Mouse (Mus musculus): Measurements from ENCODE around the gene Mrps36.
"Not testable (repeated sequence)": the region's sequence is repeated elsewhere in the genome, so short reads cannot be mapped to it uniquely, and the experiment has no call there.

Gene Mrps36

DNA sequence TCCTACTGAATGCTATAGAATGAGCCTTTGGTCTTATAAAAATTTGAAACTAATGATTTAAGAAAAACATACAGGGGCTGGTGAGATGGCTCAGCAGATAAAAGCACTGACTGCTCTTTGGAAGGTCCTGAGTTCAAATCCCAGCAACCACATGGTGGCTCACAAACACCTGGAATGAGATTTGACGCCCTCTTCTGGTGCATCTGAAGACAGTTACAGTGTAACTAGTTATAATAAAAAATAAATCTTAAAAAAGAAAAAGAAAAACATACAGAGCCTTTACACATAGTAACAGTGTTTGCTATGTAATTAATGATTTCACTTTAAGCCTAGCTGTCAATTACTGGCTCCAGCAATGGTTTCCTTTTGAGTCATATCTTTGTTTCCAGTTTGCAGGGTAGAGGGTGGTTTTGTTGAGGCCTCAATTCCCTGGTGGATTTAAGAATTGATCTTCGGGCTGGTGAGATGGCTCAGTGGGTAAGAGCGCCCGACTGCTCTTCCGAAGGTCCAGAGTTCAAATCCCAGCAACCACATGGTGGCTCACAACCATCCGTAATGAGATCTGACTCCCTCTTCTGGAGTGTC is 12.9 kb downstream of the Mrps36 start:
- DNase-seq (ENCODE audit: low spot score in 2 of 2): not testable (repeated sequence)

DNA sequence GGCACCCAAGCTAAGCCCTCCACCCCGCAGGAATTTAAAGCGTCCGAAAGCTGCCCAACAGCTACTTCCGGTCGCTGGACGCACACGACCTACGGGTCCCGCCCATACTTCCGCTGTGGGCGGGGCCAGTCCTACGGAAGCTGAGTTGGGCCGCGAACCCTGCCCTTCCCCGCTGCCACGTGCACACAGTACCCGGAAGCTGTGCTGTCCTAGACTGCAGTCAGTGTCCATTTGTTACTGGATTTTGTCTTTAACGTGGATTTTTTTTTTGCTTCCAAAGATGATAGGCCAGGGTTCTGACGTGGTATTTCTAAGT is 13.6 kb downstream of the Mrps36 start, which contains the start of gene Cdk7:
Cdk7 (minus strand) TSS at position 79 of the 316 bp plus-strand sequence.
- DNase-seq (ENCODE audit: low spot score in 2 of 2): peak; percentile 80 to 89

DNA sequence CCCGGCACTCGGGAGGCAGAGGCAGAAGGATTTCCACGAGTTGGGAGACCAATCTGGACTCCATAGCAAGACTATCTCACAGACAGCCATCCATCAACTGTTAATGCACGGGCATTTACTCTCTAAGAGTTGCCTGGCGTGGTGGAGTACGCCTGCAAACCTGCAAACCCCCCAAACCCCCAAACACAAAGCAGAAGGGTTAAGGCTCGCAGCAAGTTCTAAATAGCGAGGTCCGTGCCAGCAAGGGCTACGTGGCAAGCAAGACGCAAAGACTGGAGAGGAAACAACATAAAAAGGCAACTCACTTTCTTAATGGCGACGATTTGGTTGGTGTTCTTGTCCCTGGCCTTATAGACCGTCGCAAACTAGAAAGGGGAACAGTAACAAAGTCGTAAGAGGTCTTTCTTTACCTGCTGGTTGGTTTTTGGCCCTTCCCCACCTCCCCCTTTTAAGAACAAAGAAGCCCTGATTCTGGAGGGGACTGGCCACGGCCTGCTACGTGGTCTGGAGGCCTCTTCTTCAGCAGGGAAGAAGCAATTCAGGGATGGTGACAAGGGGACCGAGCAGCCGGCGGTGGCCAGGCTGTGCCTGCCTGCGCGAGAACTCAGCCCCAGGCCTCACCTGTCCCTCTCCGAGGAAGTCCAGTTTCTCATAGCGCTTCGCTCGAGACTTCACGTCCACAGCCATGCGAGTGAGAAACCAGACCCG is 14.2 kb downstream of the Mrps36 start:
- DNase-seq (ENCODE audit: low spot score in 2 of 2): peak in 1 of 2 experiments; percentile 4

DNA sequence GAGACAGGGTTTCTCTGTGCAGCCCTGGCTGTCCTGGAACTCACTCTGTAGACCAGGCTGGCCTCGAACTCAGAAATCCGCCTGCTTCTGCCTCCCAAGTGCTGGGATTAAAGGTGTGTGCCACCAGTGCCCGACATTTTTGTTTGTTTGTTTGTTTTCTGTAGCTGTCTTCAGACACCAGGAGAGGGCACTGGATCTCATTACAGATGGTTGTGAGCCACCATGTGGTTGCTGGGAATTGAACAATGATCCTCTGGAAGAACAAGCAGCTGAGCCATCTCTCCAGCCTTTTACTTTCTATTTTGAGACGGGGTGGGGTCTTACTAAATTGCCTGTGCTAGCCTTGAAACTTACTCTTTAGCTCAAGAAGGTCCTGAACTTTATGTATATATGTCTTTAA is 15.9 kb downstream of the Mrps36 start:
- not testable (repeated sequence) for DNase-seq (ENCODE audit: low spot score in 2 of 2)

DNA sequence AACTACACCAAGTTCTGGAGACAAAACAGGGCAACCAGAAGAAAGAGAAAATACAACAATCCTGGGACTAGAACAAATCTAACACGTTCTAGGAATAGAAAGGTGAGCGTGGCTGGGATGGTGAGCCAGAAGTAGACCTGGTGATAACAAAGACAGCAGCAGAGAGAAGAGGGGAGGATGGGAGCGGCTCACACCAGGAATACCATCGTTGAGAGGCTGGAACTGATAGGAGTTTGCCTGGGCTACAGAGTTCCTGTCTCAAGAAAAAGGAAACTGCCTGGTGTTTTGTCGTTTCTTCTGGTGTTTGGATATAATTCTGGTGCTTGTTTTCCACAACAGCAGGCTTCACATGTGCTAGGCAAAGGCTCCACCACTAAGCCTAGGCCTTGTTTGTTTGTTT is 16.4 kb downstream of the Mrps36 start:
- DNase-seq (ENCODE audit: low spot score in 2 of 2): no peak

DNA sequence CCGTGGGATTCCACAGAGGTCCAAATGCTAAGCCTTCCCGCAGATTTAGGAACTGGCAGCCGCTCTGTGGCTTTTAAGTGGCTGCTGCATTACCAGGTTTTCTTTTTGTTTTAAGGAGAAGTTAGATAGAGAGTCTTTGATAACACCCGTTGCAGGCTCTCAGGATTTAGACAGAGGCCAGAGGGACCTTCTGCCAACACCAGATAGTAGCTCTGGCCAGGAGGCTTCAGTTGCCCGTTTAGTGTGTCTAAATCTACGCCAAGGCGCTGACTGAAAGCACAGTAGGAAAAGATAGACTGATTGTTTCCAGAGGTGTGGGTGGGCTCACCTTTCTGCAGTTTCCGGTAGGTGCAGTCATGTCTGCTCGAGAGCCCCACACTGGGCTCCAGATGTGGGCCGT is 19.3 kb downstream of the Mrps36 start:
- no peak for DNase-seq (ENCODE audit: low spot score in 2 of 2)

DNA sequence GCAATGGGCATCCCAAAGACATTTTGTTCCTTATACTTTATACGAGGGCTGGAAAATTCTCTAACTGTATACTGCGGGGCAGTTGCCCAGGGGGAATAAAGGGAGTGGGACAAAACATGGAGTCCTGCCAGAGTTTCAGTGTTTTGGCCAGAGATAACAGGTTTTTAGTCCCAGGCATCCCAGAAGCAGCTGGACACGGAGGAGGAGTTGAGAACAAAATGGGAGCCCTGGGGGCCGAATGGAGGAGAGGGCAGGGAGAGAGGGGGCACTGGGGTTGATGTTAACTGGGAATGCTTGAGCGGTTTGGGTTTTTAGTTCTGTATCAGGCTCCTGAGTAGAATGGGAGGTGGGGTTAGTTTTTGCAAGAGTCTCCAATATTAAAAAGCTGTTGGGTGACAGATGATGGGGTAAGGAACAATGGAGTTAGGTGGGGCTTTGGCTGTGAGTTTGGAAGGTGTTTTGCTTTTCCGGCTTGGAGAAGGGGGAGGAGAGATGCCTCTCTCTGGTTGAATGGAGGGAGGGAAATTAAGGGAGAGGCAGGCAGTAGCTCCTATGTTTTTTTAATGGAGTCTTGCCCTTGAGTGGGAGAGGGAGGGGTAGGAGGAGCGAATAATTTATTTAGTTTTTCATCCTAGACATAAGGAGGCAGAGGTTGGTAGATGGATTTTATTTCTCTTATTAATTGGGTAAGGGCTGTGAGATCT is 20.3 kb downstream of the Mrps36 start:
- DNase-seq (ENCODE audit: low spot score in 2 of 2): no peak

DNA sequence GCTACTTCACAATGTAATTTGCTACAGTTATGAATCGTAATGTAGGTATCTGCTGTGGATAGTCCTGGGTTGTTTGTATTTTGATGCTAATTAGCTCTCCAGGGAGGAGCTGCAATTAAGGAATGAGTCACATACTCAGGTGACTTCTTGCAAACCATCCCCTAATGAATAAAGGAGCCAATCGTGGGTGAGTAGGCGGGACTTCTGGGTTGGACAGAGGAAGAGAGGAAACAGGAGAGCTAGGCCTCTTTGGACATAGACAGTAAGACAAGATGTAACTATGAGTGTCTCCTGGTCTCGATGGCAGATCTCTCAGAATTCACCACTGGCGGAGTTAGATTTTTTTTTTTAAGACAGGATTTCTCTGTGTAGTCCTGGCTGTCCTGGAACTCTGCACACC is 22.8 kb downstream of the Mrps36 start:
- DNase-seq (ENCODE audit: low spot score in 2 of 2): no peak

DNA sequence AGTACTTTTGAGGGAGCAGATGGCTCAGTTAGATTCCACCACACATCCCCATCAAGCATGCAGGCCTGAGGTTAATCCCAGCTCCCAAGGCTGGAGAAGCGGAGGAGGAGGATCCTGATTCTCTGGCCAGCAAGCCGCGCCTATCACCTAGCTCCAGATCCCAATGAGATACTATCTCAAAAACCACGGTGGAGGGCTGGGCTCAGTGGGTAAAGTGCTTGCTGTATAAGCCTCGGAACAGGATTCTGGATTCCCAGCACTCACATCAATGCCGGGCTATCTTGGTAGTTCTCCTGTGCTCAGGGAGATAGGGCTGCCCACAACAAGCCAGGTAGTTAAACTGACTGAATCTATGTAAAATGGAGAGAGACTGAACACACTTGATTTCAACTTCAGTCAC is 29.0 kb downstream of the Mrps36 start:
- DNase-seq (ENCODE audit: low spot score in 2 of 2): no peak

DNA sequence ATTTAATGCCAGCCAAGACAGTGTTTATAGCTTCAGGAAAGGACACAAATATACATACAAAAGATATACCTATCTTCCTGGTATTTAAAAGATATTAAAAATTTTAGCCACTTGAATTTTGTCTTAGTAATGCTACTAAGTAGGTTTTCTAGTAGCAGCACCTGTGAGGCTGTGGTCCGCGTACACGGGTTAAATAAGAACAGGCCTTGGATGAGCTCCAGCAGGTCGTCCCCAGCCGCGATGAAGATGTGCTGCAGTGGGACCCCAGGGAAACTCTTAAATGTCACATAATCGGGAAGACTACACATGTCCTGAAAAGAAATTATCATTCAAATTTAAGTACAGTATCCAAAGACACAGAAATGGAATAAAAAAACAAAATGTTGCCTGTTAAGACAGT is 38.3 kb downstream of the Mrps36 start:
- DNase-seq (ENCODE audit: low spot score in 2 of 2): no peak

DNA sequence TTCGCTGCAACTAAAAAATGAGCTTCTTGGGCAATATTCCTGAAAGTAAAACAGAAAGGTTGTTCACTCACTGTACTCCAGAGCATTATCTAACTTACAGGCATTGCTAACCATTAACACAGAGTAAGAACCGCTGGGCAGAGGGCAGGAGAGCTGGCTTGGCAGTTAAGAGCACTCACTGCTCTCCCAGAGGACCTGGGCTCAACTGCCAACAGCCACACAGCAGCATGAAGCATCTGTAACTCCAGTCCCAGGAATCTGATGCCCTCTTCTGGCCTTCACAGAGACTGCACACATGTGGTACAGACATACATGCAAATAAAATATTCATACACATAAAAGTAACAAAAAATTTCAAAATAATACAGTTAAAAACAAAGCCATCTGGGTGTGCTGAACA is 41.0 kb downstream of the Mrps36 start:
- no peak for DNase-seq (ENCODE audit: low spot score in 2 of 2)

DNA sequence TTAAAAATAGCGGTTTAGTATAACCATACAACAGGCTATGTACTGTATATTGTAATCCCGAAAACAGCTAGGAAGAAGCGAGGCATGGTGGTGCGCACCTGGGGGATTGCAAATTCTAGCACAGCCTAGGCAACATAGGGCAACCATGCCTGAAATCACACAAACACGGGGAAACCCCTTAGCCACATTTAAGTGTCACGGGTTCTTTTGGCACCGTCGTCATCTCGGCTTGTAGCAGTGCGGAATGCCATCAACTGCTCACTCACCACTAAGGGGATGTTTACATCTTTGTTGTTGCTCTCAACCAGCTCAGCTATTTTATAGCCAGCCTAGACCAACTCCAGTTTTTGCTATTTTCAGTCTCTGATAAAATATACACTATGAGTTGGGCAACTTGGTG is 45.6 kb downstream of the Mrps36 start:
- DNase-seq (ENCODE audit: low spot score in 2 of 2): no peak

DNA sequence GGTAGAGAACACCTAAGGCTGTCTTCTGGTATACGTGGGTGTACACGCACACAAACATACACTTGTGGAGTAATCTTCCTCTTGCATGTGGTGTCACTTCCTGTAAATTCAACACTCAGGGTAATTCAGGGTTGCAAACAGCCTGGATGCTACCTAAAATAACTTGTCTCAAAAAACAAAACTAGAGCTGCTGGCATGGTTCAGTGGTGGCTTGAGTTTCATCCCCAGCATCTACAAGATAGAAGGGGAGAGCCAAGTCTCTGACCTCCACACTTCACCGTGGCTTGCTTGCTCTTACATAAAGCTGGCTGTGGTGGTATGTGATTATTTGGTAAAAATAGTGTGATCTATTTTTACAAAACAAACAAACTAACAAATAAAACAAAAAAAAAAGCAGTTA is 46.9 kb downstream of the Mrps36 start:
- no peak for DNase-seq (ENCODE audit: low spot score in 2 of 2)

DNA sequence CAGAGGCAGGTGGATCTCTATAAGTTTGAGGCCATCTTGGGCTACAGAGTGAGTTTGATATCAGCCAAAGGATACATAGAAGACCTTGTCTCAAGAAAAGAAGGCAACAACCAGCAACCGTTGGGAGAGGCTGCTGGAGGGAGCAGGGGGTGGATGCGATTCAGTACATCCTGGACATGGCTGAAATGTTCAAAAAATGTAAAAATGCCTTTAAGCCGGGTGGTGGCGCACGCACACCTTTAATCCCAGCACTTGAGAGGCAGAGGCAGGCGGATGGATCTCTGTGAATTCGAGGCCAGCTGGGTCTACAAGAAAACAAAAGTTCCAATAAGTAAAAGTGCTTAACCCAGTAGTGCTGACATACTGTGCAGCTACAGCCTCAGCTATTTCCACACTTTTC is 56.9 kb downstream of the Mrps36 start:
- DNase-seq (ENCODE audit: low spot score in 2 of 2): no peak

Data from spleen, postnatal 14 days (tissue).